Comparison of ENCODE assay signal across 7 mouse cellular contexts in genomic region chr5:113591751-113592230, GRCm38 (mm10). TPM values are rescaled to one million over a fixed set of nuclear protein-coding genes. Genes with fewer than 3 reads are reported as not detected.
DNase-seq lines count a peak whose midpoint lies in the region; ATAC-seq lines count a peak whose summit lies in the region.

No protein-coding gene starts in this region.

- H3K36me3 ChIP-seq in hindbrain, embryonic 12.5 days = no peaks in the 10 kb centered on the region
- no peaks in the 10 kb centered on the region for H3K36me3 ChIP-seq in stomach, embryonic 16.5 days (ENCODE audit: control insufficient read depth, insufficient read depth, low read length)

- no peak overlapping the region for H3K4me2 ChIP-seq in hindbrain, embryonic 12.5 days (replicated peaks)
- no peak overlapping the region for H3K4me2 ChIP-seq in stomach, embryonic 16.5 days (ENCODE audit: low read depth, low read length)

- DNase-seq in Muller cell, postnatal 12 days (ENCODE audit: inconsistent ontology term) = peak; percentile 24
- DNase-seq in embryo, embryonic 10.5 days (ENCODE audit: low spot score) = peak; percentile 71
- no peak for DNase-seq in urinary bladder, postnatal 25 days (ENCODE audit: low spot score)
- no peak for DNase-seq in kidney, postnatal 4 days

- no peak overlapping the region for H3K4me3 ChIP-seq in hindbrain, embryonic 12.5 days
- H3K4me3 ChIP-seq in stomach, embryonic 16.5 days (replicated peaks; ENCODE audit: low read length) = no peak overlapping the region

- H3K4me1 ChIP-seq in hindbrain, embryonic 12.5 days = peaks cover 39% of the 10 kb centered on the region
- no peaks in the 10 kb centered on the region for H3K4me1 ChIP-seq in stomach, embryonic 16.5 days (ENCODE audit: control insufficient read depth, insufficient read depth, low read length)

- 8% methylated on average over 6 of the region's 6 CpGs for WGBS in hindbrain, embryonic 12.5 days
- 20% methylated on average over 6 of the region's 6 CpGs for WGBS in stomach, embryonic 16.5 days

- peak overlapping the region; percentile 89 for H3K27ac ChIP-seq in hindbrain, embryonic 12.5 days
- no peak overlapping the region for H3K27ac ChIP-seq in stomach, embryonic 16.5 days (ENCODE audit: low read length)

- peak; percentile 92 for ATAC-seq in hindbrain, embryonic 12.5 days (ENCODE audit: low FRiP score)
- peak; percentile 70 for ATAC-seq in megakaryocyte progenitor cell, adult 5-6 weeks (replicated peaks; ENCODE audit: poor library complexity)
- peak; percentile 39; the same call in 1 of the 2 replicates for ATAC-seq in stomach, embryonic 16.5 days (ENCODE audit: insufficient read depth, low FRiP score)

- H3K27me3 ChIP-seq in hindbrain, embryonic 12.5 days = no peaks in the 10 kb centered on the region; the same call in 1 of the 2 replicates
- no peaks in the 10 kb centered on the region for H3K27me3 ChIP-seq in stomach, embryonic 16.5 days (ENCODE audit: control insufficient read depth, insufficient read depth, low read length)

- no peaks in the 10 kb centered on the region for H3K9me3 ChIP-seq in hindbrain, embryonic 12.5 days (replicated peaks)
- H3K9me3 ChIP-seq in stomach, embryonic 16.5 days (replicated peaks; ENCODE audit: control insufficient read depth, low read length) = no peaks in the 10 kb centered on the region

- H3K9ac ChIP-seq in hindbrain, embryonic 12.5 days = no peak overlapping the region
- no peak overlapping the region for H3K9ac ChIP-seq in stomach, embryonic 16.5 days (ENCODE audit: low read length)

RNA-seq across cellular contexts. Expression of gene Cmklr1, which starts 58.4 kb away (rescaled TPM):
- 2.0 and 2.1 TPM in 2 replicates for polyA plus RNA-seq in hindbrain, embryonic 12.5 days (2016; fragmentation: Nextera tagmentation; extraction: Ambion mirVana)
- total RNA-seq in megakaryocyte progenitor cell, adult 5-6 weeks (2015) = 0.85 and 0.94 TPM in 2 replicates
- not detected in 2 replicates for total RNA-seq in megakaryocyte progenitor cell, adult 5-6 weeks (2017)
- 3.4 and 4.2 TPM in 2 replicates for polyA plus RNA-seq in stomach, embryonic 16.5 days (2015; fragmentation: Nextera tagmentation; extraction: Ambion mirVana)

Comparison
In these comparisons a context has a peak if more than half of its experiments do, and no peak if none do; other contexts are left out.
1. DNase-seq: peak in Muller cell, postnatal 12 days (single experiment) and embryo, embryonic 10.5 days (single experiment); none in urinary bladder, postnatal 25 days (single experiment) and kidney, postnatal 4 days (0 of 2).
2. ATAC-seq: peak in every context shown above with its lines; median percentile 92 in hindbrain, embryonic 12.5 days; 70 in megakaryocyte progenitor cell, adult 5-6 weeks; 39 in stomach, embryonic 16.5 days.